9 mouse cellular contexts compared by ENCODE assay signal in genomic region chr2:174900671-174900991, GRCm38 (mm10).
DNase-seq lines count a peak whose midpoint lies in the region; ATAC-seq and TF ChIP-seq lines count a peak whose summit lies in the region.
"Had no signal": no experiment of that assay in that cellular context is flagged by ENCODE, and none has a peak within 500 bp of the region (broad histone marks: within the 10 kb centered on the region; RNA-seq: fewer than 3 reads in every experiment).

No protein-coding gene starts in this region.

- no peak overlapping the region for H3K27ac ChIP-seq in liver, adult 2 months (replicated peaks; ENCODE audit: insufficient read depth, low read depth, low read length)
- H3K27ac ChIP-seq in liver, embryonic 11.5 days (ENCODE audit: low read depth, low read length) = no peak overlapping the region
- no peak overlapping the region for H3K27ac ChIP-seq in left cerebral cortex, adult 2 months
- no peak overlapping the region for H3K27ac ChIP-seq in midbrain, embryonic 11.5 days (ENCODE audit: low read depth, low read length)
- peak overlapping the region; percentile 43; the same call in 1 of the 2 replicates for H3K27ac ChIP-seq in stomach, embryonic 16.5 days (ENCODE audit: low read length)
- H3K27ac ChIP-seq: liver, embryonic 13.5 days had no signal

- peak; percentile 17 for DNase-seq in liver, adult 2 months (ENCODE audit: extremely low read depth, low read depth, low spot score)
- no peak for DNase-seq in liver, embryonic 11.5 days (ENCODE audit: low spot score)
- peak; percentile 74 to 77 for DNase-seq in cerebellum, postnatal 10 days
- DNase-seq in frontal cortex, postnatal 25 days (ENCODE audit: low spot score in 2 of 2) = peak; percentile 38 to 55
- peak; percentile 59 to 63 for DNase-seq in left cerebral cortex, adult 2 months (ENCODE audit: extremely low spot score in 1 of 2, low spot score in 2 of 2)
- DNase-seq in midbrain, embryonic 11.5 days (ENCODE audit: low spot score, missing footprints) = peak; percentile 88
- DNase-seq: liver, embryonic 13.5 days had no signal

- intact Hi-C loops in left cerebral cortex, adult 2 months (cut with DNase I) = loop anchor here (1.0 to 5.0 kb wide), 6 partner anchors 42 to 1713 kb away; no protein-coding TSS in a partner anchor

- no peak for ATAC-seq in liver, embryonic 11.5 days (replicated peaks; ENCODE audit: low FRiP score)
- peak; percentile 48 for ATAC-seq in inflammation-experienced regulatory T-cells, adult 6 months
- ATAC-seq in midbrain, embryonic 11.5 days (ENCODE audit: low FRiP score) = peak; percentile 49; the same call in 1 of the 2 replicates
- ATAC-seq in stomach, embryonic 16.5 days (ENCODE audit: insufficient read depth, low FRiP score) = peak; percentile 23; the same call in 1 of the 2 replicates

- H3K36me3 ChIP-seq in liver, adult 2 months (ENCODE audit: control insufficient read depth, insufficient read depth, low read length) = no peaks in the 10 kb centered on the region
- H3K36me3 ChIP-seq in liver, embryonic 11.5 days (ENCODE audit: control insufficient read depth, insufficient read depth, low read length) = no peaks in the 10 kb centered on the region
- no peaks in the 10 kb centered on the region for H3K36me3 ChIP-seq in midbrain, embryonic 11.5 days (ENCODE audit: control insufficient read depth, insufficient read depth, low read length)
- H3K36me3 ChIP-seq in stomach, embryonic 16.5 days (ENCODE audit: control insufficient read depth, insufficient read depth, low read length) = no peaks in the 10 kb centered on the region
- H3K36me3 ChIP-seq: liver, embryonic 13.5 days had no signal

- H3K9me3 ChIP-seq in liver, embryonic 11.5 days (ENCODE audit: control insufficient read depth, low read length) = no peaks in the 10 kb centered on the region
- no peaks in the 10 kb centered on the region for H3K9me3 ChIP-seq in midbrain, embryonic 11.5 days (ENCODE audit: control insufficient read depth, low read length)
- no peaks in the 10 kb centered on the region for H3K9me3 ChIP-seq in stomach, embryonic 16.5 days (replicated peaks; ENCODE audit: control insufficient read depth, low read length)
- H3K9me3 ChIP-seq: liver, embryonic 13.5 days had no signal

- H3K4me3 ChIP-seq in liver, adult 2 months (ENCODE audit: insufficient read depth, low read depth, low read length) = no peak overlapping the region
- no peak overlapping the region for H3K4me3 ChIP-seq in liver, embryonic 11.5 days (ENCODE audit: low read depth, low read length)
- no peak overlapping the region for H3K4me3 ChIP-seq in left cerebral cortex, adult 2 months
- no peak overlapping the region for H3K4me3 ChIP-seq in midbrain, embryonic 11.5 days (ENCODE audit: low read depth, low read length)
- H3K4me3 ChIP-seq in stomach, embryonic 16.5 days (replicated peaks; ENCODE audit: low read length) = no peak overlapping the region
- H3K4me3 ChIP-seq: liver, embryonic 13.5 days had no signal

- TF ChIP-seq POLR2A in liver, adult 2 months (IDR thresholded peaks at IDR 0.05; ENCODE audit: extremely low read depth, insufficient read depth, low read length) = no peak

- no peak overlapping the region for H3K9ac ChIP-seq in liver, adult 2 months (ENCODE audit: low read depth, low read length)
- no peak overlapping the region for H3K9ac ChIP-seq in liver, embryonic 11.5 days (ENCODE audit: low read depth, low read length)
- no peak overlapping the region for H3K9ac ChIP-seq in midbrain, embryonic 11.5 days (ENCODE audit: low read length)
- H3K9ac ChIP-seq in stomach, embryonic 16.5 days (ENCODE audit: low read length) = no peak overlapping the region
- H3K9ac ChIP-seq: liver, embryonic 13.5 days had no signal

- H3K4me1 ChIP-seq in liver, adult 2 months (ENCODE audit: control insufficient read depth, insufficient read depth, low read length) = no peaks in the 10 kb centered on the region
- H3K4me1 ChIP-seq in liver, embryonic 11.5 days (replicated peaks; ENCODE audit: control insufficient read depth, insufficient read depth, low read length) = no peaks in the 10 kb centered on the region
- H3K4me1 ChIP-seq in midbrain, embryonic 11.5 days (ENCODE audit: control insufficient read depth, insufficient read depth, low read length) = no peaks in the 10 kb centered on the region
- no peaks in the 10 kb centered on the region for H3K4me1 ChIP-seq in stomach, embryonic 16.5 days (ENCODE audit: control insufficient read depth, insufficient read depth, low read length)
- H3K4me1 ChIP-seq: liver, embryonic 13.5 days had no signal

- H3K4me2 ChIP-seq in liver, embryonic 11.5 days = no peak overlapping the region
- no peak overlapping the region for H3K4me2 ChIP-seq in midbrain, embryonic 11.5 days
- H3K4me2 ChIP-seq in stomach, embryonic 16.5 days (ENCODE audit: low read depth, low read length) = no peak overlapping the region
- H3K4me2 ChIP-seq: liver, embryonic 13.5 days had no signal

- TF ChIP-seq CTCF in liver, adult 2 months (IDR thresholded peaks at IDR 0.05; ENCODE audit: low read depth, low read length) = peak; percentile 26; the same call in 1 of the 2 replicates
- TF ChIP-seq CTCF in left cerebral cortex, adult 2 months (IDR thresholded peaks at IDR 0.05) = peak; percentile 86

- no peaks in the 10 kb centered on the region for H3K79me2 ChIP-seq in liver, adult 2 months (ENCODE audit: control insufficient read depth, insufficient read depth, low read length)

- H3K27me3 ChIP-seq in liver, adult 2 months (ENCODE audit: control insufficient read depth, insufficient read depth, low read length) = no peaks in the 10 kb centered on the region
- H3K27me3 ChIP-seq in liver, embryonic 11.5 days (replicated peaks; ENCODE audit: control insufficient read depth, insufficient read depth, low read length) = no peaks in the 10 kb centered on the region
- no peaks in the 10 kb centered on the region for H3K27me3 ChIP-seq in midbrain, embryonic 11.5 days (ENCODE audit: control insufficient read depth, insufficient read depth, low read length)
- H3K27me3 ChIP-seq in stomach, embryonic 16.5 days (ENCODE audit: control insufficient read depth, insufficient read depth, low read length) = no peaks in the 10 kb centered on the region
- H3K27me3 ChIP-seq: liver, embryonic 13.5 days had no signal
